Mouse (Mus musculus) granulocyte monocyte progenitor cell, adult 5-6 weeks (primary cell): ENCODE results near the gene Palmd. TPM values are rescaled to one million over a fixed set of nuclear protein-coding genes. Genes with fewer than 3 reads are reported as not detected.

Source experiments
- ATAC-seq: replicated peaks from 2 replicates; pipeline ENCODE4 v1.8.0; 2016; ENCODE audit warnings: mild to moderate bottlenecking, moderate TSS enrichment, inconsistent platforms; ENCODE audit not compliant: poor library complexity, severe bottlenecking
- total RNA-seq, 2 experiments: library from RNA; stranded (forward) in 1 of 2; stranded (reverse) in 1 of 2; fragments of 200-712, 200-1000 nt in 1 of 2; fragments of >200 nt in 1 of 2; fragmentation: Nextera tagmentation in 1 of 2; gene quantifications; 2 replicates each; pipeline ENCODE4 v1.2.3; 2014 to 2017

Palmd gene
- total RNA-seq (2014; fragmentation: Nextera tagmentation) (not detected in 2 replicates), total RNA-seq (2017) (not detected in 2 replicates)

DNA sequence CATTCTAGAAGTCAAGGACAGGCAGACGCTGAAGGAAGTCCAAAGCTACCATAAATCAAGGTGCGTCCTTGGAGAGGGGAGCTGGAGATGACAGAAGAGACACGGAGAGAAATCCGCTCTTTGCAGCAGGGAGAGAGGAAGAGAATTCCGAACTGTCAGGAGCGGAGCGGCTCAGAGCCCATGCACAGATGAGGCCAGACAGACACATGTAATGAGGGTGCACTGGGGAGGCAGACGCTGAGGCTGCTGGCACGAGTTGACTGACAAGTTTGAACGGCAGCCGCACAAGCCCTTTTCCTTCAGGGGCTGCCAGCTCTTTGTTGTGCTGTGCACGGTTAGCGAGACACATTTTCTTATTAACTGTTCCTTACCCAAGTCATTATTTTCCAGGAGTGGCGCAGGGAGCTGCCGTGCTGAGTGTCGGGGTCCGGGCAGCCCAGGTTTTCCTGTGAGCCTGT, at the start of gene Palmd:
Gene Palmd, minus strand, starts transcription at position 448 of the 458 bp plus-strand sequence.
- 0 out of 2 replicates have a peak, but pooled peaks have one; percentile 12 for ATAC-seq

DNA sequence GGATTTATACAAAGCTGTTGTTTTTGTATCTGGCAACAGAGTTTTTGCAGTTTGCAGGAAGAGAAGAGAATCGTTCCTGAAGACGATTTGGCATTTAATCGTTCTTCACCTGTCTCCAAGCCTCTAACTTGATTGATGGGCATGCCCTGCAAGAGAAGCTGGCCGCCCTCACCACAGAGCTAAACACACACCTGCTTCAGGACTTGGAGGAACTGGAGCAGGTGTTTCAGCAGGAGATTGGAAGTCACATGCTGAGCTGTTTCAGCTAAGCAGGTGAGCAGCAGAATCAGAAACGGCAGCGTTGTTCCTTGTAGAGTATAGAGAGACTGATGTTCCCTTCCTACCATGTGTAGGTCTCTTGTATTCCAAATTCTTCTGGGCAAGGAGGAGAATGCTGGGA, 41.4 kb upstream of the Palmd start:
- no peak for ATAC-seq

DNA sequence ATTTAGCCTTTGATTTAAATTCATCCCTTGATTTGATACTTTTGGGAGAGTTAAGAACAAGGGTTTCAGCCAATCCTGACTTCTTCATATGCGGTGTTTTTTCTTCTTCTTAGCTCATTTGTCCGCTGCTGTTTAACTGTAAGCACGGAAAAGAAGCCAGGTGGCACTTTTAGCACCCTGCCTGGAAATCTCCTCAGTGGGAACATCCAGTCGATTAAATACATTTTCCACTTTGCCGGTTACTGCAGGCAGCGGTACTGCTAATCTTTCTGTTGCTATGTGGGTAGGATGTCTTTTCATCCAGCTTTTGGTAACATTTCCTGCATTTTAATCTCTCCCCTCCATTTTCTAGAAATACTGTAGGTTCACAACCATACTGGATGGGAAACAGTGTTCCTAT, 38.6 kb upstream of the Palmd start:
- no peak for ATAC-seq

DNA sequence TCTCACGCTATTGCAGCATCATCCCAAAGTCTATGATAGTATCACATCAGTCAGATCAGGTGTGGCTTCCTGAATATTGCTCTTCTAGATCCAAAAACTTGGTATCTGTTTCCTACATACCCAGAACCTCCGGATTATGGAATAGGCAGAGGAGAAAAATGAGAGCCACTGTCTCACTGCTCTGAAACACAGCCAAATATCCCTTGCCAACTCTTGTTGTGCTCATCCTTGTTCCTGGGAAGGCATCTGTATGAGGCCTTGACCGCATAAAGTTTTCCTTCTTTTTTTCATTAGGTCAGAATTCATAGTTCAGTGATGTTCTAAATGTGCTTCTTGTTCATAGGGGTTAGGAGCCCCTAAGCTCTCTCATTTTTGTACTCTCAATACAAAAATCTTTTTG, 37.8 kb upstream of the Palmd start:
- ATAC-seq, result no peak

DNA sequence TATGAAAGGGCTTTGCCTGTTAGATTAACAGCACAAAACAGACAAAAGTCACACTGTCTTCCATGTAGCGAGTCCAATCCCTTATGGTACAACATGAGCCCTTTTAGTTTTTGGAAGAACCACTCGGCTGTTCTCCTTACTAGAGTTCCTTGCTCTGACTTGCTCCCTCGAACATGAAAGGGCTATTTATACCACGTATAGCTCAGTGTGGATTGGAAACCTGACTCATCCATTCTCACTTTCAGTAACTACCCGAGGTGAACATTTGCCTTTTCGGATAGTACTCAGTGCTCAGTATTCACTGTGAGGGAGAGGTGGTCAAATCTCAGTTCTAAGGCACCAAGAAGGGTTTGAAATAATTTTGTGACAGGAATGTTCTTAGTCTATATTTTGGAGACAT, 34.6 kb upstream of the Palmd start:
- ATAC-seq, result no peak

DNA sequence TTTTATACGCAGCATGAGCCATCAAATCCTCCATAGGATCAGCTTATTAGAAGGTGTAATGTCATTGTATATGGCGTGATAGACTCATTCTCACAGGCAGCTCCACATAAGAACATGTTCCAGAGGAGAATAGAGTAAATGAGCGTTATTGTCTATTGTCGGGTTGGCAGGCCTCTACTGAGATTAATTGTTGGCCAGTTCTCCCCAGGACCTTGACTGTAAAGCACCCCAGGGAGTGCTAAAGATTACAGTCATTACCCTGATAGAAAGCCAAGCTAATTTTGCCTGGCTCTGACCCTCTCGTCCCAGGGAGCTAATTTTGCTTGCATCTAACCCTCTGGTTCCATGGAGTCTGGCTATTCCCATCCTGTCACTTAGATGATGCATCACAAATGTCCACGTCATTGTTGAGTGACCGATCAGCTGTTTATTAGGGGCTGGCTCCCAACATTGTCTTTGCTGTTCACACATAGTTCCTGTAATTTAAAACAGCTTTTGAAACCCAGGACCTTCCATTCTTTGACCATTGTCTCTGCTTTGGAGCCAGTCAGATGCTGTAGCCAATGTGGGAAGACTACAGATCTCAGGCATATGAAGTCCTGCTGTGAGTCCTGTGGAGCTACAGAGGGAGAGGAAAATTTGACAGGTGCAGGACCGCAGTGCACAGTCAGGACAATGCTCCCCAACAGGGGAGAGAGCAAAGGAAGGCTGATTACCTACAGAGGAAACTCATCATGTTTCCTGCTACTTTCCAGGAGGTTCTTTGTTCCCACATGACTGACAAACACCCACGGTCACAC, 33.1 kb upstream of the Palmd start:
- ATAC-seq, result no peak

DNA sequence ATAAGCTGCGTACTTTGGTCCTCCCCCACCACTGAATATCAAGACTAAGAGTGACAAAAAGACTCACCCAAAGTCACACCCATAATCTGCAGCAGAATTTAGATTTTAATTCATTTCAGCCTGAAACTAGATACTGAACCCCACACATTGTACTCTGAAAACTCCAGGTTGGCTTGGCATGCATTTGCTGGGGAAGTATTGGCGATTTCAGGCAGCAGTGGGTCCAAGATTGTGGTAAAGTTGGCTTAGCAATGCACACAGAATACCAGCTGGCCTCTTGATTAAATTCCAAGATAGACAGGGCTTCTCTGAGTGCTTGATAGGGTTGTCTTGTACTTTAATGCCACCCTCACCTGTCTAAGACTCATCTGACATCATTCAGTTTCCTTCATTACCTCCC, 24.2 kb upstream of the Palmd start:
- ATAC-seq, result no peak

DNA sequence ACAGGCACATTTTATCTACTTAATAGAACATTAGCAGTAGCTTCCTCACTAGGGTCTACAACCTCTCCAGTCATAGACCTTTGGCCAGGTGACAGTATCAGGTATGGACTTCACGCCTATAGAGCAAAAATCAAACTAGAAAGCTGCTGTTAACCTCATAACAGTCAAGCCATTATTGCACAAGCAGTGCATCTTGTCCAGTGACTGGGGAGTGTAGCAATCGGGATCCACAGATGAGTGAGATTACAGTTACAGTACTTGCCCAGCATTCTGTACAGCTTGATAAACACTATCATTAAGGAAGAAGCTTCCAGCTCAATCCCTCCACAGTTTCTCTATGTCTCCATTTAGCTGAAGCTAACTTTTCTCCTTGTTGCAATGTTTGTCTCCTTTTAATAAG, 22.4 kb upstream of the Palmd start:
- ATAC-seq, result 0 out of 2 replicates have a peak, but pooled peaks have one; percentile 17

DNA sequence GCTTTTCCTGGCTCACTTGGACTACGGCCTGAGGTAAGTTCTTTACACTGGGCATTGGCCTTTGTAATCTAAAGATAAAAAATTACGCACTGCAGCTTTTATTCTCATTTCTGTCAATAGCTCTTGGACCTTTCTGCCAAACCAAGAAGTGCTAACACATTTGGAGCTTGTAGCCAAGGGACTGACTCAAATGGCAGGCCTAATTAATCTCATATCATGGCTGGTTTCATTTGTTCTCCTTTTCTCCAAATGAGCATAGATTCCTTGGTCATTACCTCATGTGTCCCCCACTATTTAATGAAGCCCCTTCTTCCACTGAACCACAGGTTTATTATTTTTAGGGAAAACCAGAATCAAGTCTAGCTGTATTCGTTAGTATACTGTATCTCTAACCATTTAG, 19.4 kb upstream of the Palmd start:
- no peak for ATAC-seq

DNA sequence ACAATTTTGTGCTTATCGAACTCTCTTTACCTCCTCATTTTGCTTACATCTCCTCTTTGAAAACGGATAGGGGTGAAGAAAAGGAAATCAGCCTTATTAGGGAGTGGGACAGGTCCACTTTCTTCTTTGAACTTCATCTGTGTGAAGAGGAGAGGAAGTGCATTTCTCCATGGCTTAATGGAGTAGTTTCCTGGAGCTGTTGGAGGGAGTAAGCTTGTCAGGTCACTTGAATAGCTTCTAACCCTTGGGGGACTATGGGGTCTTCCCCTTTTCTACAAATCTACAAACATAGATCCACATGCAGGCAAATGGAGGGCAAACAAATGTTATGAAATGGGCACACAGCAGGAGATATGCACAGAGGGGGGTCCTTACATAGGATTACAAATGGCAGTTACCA, 17.7 kb upstream of the Palmd start:
- no peak for ATAC-seq

DNA sequence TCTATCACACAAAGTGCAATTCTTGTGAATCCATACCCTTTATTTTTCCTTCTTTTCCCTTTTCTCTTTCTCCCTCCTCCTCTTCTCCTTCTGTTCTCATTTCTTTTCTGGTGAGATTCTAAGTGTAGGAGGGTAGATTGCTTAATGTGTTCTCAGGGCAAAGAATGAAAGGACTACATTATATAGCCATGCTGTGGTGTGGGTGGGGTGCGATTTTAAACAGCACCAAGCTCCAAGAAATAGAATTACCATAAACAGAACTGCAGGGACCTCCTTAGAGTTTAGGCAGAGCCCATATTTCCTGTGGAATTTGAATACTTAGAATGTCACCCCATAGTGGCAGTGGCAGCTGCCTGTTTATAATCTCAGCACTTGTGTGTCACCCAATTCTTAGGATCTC, 17.0 kb upstream of the Palmd start:
- no peak for ATAC-seq

DNA sequence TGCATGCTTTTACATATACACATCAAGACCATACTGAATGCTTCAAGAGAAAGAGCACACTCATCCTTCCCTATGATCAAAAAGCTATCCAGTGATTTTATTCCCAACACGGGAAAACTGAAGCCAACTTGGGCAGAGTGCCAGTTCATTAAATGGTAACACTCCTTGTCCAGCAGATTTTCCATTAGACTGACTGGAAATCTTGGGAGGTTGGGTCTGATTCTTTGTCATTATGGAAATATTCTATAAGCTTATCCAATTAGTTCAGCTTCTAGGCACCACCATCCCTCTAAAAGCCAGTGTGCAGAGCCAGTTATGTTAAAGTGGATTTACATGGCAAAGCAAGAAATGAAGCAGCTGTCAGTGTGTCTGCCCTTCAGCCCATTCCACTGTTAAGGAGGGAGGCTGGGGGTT, 16.3 kb upstream of the Palmd start:
- ATAC-seq, result no peak

DNA sequence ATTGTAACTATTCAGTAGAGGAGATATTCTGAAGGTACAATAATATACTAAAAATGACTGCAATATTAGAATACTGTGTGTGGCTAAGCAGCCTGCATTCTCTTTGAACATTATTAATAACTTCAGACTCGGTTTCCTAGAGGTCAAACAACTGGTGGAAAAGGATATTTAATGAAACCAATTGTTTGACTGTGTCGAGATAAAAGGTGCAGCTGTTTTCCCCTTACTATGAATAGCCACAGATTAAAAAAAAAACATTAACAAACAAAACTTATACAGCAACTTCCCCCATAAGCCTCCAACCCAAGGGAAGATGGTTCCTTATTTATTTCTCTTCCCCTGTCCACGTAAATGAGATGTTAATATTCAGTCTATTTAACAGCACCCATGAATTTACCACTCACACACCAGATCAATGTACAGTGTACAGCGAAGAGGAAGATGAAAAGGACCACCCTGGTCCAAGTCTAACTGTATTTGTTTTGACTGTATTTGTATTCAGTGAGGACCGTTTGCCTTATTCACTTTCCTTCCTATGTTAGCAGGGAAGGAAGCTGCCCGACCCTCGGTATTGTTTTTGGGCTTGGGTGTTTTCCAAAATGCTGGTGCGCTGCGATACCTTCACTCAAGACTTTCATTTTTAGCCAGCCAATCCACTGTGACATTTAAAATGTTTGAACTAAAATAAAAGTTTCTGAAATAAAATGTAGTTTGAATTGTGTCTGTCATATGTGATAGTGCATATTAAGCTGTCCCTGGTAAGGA, 13.2 kb upstream of the Palmd start:
- ATAC-seq, result peak; percentile 42

DNA sequence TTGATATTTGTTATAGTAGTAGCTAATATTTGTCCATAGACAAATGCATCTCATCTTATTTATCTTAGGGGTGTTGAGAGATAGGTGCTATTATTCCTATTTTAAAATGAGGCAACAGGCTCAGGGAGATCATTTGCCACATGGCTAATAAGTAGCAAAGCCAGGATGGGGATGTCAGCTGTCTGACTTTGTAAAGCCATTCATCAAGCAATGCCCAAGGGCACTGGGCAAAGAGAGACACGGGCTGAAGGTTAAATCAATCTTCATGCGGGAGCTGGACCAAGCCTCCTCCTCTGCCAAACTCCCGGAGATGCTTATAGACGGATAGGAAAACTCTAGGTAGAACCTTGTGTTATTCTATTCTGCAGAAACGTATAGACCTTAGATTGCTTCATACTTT, 999 bp upstream of the Palmd start:
- no peak for ATAC-seq

DNA sequence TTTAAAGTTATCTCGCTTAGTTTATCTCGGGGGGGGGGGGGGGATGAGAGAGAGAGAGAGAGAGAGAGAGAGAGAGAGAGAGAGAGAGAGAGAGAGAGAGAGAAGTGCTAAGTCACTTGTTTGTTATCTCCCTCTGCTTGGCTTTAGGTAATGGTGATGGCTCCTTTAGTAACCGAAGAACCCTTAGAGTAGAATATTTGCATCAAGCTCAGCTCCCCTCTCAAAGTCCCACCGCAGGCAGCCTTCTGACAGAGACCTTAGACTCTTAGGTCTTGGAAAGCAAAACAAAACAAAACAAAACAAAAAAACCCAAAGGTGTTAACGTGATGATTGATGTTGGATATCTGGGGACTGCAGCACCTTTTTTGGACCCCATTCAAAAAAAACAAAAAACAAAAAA, 216 bp upstream of the Palmd start:
- no peak for ATAC-seq

DNA sequence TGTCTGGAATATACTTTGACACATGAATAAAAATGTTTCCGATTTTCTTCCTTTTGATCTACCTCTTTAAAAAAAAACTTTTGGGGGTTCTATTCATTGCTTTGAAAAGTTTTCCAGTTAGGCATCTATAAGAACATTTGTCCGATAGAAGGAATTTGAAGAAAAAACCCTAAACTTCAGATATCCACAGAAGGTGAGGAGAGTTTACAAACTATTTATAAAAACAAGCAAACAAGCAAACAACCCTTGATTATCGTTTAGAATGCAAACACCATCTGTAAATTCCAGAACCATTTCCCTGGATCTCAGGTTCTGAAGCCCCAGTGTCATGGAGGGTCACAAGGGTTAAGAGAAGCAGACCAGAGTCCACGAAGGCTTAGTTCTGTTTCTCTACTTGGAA, 820 bp downstream of the Palmd start, which contains the start of gene 4930455H04Rik:
Gene 4930455H04Rik, plus strand, starts transcription at position 301 of the 400 bp plus-strand sequence.
- no peak for ATAC-seq

DNA sequence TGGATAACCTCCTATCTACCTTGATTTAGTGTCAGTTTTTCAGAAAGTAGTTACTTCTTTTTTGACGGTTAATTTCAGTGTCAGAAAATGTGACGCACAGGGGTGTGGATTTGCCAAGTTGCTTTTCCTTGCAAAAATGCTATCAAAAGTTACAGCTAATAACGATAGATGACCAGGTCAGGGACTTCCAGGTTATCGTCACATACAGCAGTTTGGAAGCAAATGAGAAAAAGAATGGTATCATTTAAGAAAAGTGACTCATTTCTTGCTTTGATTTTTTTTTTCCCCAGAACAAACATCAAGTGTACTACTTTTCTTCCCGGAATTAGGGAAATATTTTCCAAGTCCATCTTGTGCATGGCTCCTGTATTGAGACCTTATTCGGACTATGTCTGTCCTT, 1.4 kb downstream of the Palmd start:
- no peak for ATAC-seq

DNA sequence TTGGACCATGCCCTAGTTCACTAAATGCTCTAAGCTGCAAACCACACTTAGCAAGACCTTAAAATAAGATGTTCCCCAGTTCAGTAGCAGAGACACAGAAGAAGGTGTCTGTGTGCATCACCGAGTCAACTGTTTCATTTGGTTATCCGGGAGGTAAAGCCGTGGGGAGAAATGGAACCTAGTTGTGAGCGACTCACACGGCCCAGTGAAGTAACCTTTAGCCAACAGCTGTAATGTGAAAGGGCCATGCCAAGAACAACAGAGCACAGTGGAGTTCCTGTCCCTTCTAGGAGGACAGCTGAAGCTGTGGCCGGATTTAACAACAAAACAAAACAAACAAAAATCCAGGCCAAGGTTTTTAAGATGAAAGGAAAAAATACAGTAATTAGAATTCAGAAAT, 2.0 kb downstream of the Palmd start:
- no peak for ATAC-seq

DNA sequence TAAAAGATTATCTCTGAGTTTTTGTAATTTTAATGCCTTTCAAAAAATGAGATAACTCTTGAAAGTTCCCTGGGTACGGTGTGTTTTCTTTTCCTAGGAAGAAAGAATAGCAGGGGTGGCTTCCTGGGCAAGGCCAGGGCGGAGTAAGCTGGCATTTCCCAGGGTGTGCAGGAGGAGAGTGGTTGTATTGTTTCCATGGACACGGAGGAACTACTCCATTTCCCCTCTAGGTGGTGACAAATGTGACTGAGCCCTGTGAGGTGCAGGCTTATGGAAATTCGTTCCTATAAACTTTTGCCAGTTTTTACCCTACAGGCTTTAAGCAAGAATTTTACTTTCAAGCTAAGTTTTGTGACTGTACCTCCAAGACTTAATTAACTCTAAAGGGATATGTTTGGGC, 2.6 kb downstream of the Palmd start:
- peak; percentile 96 for ATAC-seq

DNA sequence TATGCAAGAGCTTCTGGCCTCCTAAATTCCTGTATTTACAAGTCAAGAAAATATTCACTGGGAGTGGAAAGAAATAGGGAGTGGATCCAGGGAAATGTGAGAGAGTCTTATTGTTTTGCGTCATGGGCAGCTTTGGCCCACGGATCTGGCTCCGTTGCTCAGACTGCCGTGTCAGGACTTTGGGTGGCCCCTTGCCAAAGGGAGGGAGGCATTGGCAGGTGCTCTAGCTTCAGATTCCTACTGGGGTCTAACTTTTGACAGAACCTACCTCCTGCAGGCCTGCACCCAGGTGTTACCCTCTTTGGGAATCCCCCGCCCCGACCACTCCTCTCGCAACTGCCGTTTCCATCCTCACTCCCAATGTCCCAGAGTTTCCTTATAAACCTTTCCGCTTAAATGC, 4.4 kb downstream of the Palmd start:
- ATAC-seq, result no peak

DNA sequence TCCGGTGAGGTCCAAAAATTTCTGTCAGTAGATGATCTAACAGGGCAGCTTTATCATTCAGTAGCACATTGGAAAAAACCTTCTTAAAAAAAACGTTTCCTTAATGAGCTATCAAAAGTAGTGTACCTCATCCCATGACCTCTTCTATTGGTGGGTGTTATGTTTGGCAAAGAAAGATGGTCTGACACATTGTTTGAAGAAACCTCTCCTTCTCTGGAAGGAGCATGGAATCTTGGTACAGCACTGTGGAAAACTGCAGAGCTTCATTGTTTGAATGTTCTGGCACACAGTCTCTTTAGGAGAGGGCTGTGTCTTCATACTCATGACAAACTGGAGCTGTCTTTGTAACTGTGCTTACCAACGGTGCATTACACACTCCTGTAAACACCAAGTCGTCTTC, 5.6 kb downstream of the Palmd start:
- no peak for ATAC-seq
